Mouse (Mus musculus) G1E (cell line): ENCODE results near the gene AW549877.

Experiments used
- CTCF ChIP-seq: IDR thresholded peaks from 2 replicates; pipeline ENCODE4 v1.5.1; 2012; ENCODE audit warnings: low read depth, low read length, inconsistent platforms, mixed read lengths
- GATA1 ChIP-seq: IDR thresholded peaks from 2 replicates; pipeline ENCODE4 v1.6.1; 2012; ENCODE audit warnings: borderline replicate concordance, low read length, inconsistent platforms, mixed read lengths
- GATA2 ChIP-seq: IDR thresholded peaks from 2 replicates; pipeline ENCODE4 v1.6.1; 2012; ENCODE audit warnings: low read depth, low read length, inconsistent platforms, borderline replicate concordance
- POLR2AphosphoS5 ChIP-seq: IDR thresholded peaks from 2 replicates; pipeline ENCODE4 v1.6.1; 2012; ENCODE audit warnings: low read depth, low read length, inconsistent platforms; ENCODE audit not compliant: insufficient replicate concordance
- TAL1 ChIP-seq: conservative IDR thresholded peaks from 2 replicates; pipeline ENCODE4 v1.6.1; 2012; ENCODE audit warnings: low read depth, low read length, inconsistent platforms, mixed read lengths

- TF ChIP-seq CTCF (no peak), TAL1 (no peak), GATA1 (no peak), POLR2AphosphoS5 (no peak), GATA2 (no peak)
Observed at GRCm38 (mm10) chr15:3960094-3960493, 35.5 kb downstream of the AW549877 start.
